In the genomic region with DNA sequence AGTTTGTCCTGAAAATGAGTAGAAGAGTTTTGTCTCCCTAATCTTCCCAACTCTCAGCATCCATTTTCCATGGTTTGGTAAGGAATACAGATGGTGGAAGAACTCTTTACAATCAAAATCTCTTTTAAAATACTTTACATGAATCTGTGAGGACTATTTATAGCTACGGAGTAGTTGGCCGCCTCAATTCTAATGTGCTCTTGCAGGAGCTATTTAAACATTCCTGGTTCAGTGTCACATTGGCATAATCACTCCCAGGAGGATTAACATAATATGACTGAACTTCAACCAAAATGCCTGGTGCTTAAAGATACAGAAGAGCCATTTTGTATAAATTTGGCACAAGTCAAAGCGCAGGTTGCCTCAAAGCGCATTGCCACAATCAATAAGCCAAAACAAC, we compare ENCODE assay signal across 19 mouse cellular contexts.
"Had no signal": no experiment of that assay in that cellular context is flagged by ENCODE, and none has a peak within 500 bp of the region (broad histone marks: within the 10 kb centered on the region; RNA-seq: fewer than 3 reads in every experiment).

No protein-coding gene starts in this region.

- ATAC-seq: midbrain, embryonic 16.5 days had no signal

- H3K9me3 ChIP-seq: midbrain, embryonic 10.5 days; midbrain, embryonic 12.5 days; neural tube, embryonic 13.5 days; neural tube, embryonic 15.5 days had no signal

- H3K4me3 ChIP-seq: midbrain, embryonic 10.5 days; midbrain, embryonic 12.5 days; myocyte; neural tube, embryonic 13.5 days; neural tube, embryonic 15.5 days had no signal

- H3K4me2 ChIP-seq: lung, embryonic 14.5 days; midbrain, embryonic 12.5 days; neural tube, embryonic 13.5 days; neural tube, embryonic 15.5 days had no signal

- H3K36me3 ChIP-seq: midbrain, embryonic 10.5 days; midbrain, embryonic 12.5 days; neural tube, embryonic 13.5 days; neural tube, embryonic 15.5 days had no signal

- DNase-seq: lung, adult 18-20 months; lung, embryonic 14.5 days; lung, postnatal 10 days; lung, postnatal 4 days; midbrain, embryonic 14.5 days; retina, postnatal 1 day; right cerebral cortex, adult 18-20 months; right cerebral cortex, postnatal 25 days; right cerebral cortex, postnatal 4 days; spleen, adult 18-20 months; thymus, adult 2 months; thymus, postnatal 25 days; thymus, postnatal 4 days had no signal

- H3K9ac ChIP-seq: lung, embryonic 14.5 days; midbrain, embryonic 12.5 days; neural tube, embryonic 13.5 days; neural tube, embryonic 15.5 days had no signal

- H3K27me3 ChIP-seq: midbrain, embryonic 12.5 days; neural tube, embryonic 13.5 days; neural tube, embryonic 15.5 days had no signal

- H3K27ac ChIP-seq: midbrain, embryonic 10.5 days; midbrain, embryonic 12.5 days; neural tube, embryonic 13.5 days; neural tube, embryonic 15.5 days had no signal
